Mouse (Mus musculus) testis, postnatal 10 days (tissue): ENCODE measurements around the gene Cdca3.
"Not testable (repeated sequence)": the region's sequence is repeated elsewhere in the genome, so short reads cannot be mapped to it uniquely, and the experiment has no call there.

ENCODE experiments used
- DNase-seq: peaks from one replicate; pipeline ENCODE4 v3.0.0; 2021; ENCODE audit warnings: low spot score

Gene Cdca3

GRCm38 (mm10) chr6:124809052-124809774, 20.1 kb upstream of the Cdca3 start:
- peak; percentile 90 for DNase-seq

GRCm38 (mm10) chr6:124809775-124810538, 19.4 kb upstream of the Cdca3 start:
- DNase-seq, result peak; percentile 68

- not testable (repeated sequence) for DNase-seq
These were observed 18.6 kb upstream of the Cdca3 start for GRCm38 (mm10) chr6:124810566-124811402.

GRCm38 (mm10) chr6:124811403-124811665, 18.0 kb upstream of the Cdca3 start:
- DNase-seq, result no peak

- no peak for DNase-seq
These were observed 17.4 kb upstream of the Cdca3 start for GRCm38 (mm10) chr6:124811701-124812560.

- DNase-seq, result no peak
These were observed 16.5 kb upstream of the Cdca3 start for GRCm38 (mm10) chr6:124812848-124813247.

GRCm38 (mm10) chr6:124813496-124813895, 15.9 kb upstream of the Cdca3 start:
- DNase-seq, result peak; percentile 77

GRCm38 (mm10) chr6:124813933-124814332, 15.4 kb upstream of the Cdca3 start, which contains the start of gene Tpi1:
TSS of gene Tpi1 (minus strand) at chr6:124814296.
- peak; percentile 93 for DNase-seq

GRCm38 (mm10) chr6:124814448-124814847, 14.9 kb upstream of the Cdca3 start:
- DNase-seq, result no peak

- no peak for DNase-seq
These were observed 14.2 kb upstream of the Cdca3 start for GRCm38 (mm10) chr6:124814858-124815774.

- DNase-seq, result peak; percentile 25
These were observed 12.7 kb upstream of the Cdca3 start for GRCm38 (mm10) chr6:124816611-124817010.

GRCm38 (mm10) chr6:124817125-124817524, 12.2 kb upstream of the Cdca3 start:
- no peak for DNase-seq

GRCm38 (mm10) chr6:124817563-124817962, 11.8 kb upstream of the Cdca3 start:
- DNase-seq, result no peak

- no peak for DNase-seq
These were observed 11.4 kb upstream of the Cdca3 start for GRCm38 (mm10) chr6:124817971-124818370.

GRCm38 (mm10) chr6:124820891-124821290, 8.5 kb upstream of the Cdca3 start:
- no peak for DNase-seq

GRCm38 (mm10) chr6:124822049-124822448, 7.3 kb upstream of the Cdca3 start:
- no peak for DNase-seq

GRCm38 (mm10) chr6:124828101-124828592, 1.2 kb upstream of the Cdca3 start:
- peak; percentile 62 for DNase-seq

GRCm38 (mm10) chr6:124829799-124830700, 703 bp downstream of the Cdca3 start:
- DNase-seq, result peak; percentile 92

GRCm38 (mm10) chr6:124831199-124831598, 1.9 kb downstream of the Cdca3 start:
- DNase-seq, result not testable (repeated sequence)
